Mouse (Mus musculus): ENCODE results near the gene Tmigd3.

- TF ChIP-seq CTCF (IDR thresholded peaks at IDR 0.05; ENCODE audit: borderline replicate concordance, insufficient read depth, low read depth, low read length), result no peak
- no peak for TF ChIP-seq POLR2A (IDR thresholded peaks at IDR 0.05; ENCODE audit: borderline replicate concordance, insufficient read depth, low read length)
These were observed 61.8 kb downstream of the Tmigd3 start, which contains the start of gene I830077J02Rik for GRCm38 (mm10) chr3:105932240-105933071.

Data from cerebellum, adult 2 months (tissue).